Mouse (Mus musculus) myocyte (in vitro differentiated cells): Measurements from ENCODE around the gene Hpn. TPM values are rescaled to one million over a fixed set of nuclear protein-coding genes. Genes with fewer than 3 reads are reported as not detected.

ENCODE experiments used
- H3K27me3 ChIP-seq: one replicate; pipeline ENCODE4 v1.6.1; 2011; ENCODE audit not compliant: control insufficient read depth, insufficient read depth, insufficient read length
- H3K36me3 ChIP-seq: one replicate; pipeline ENCODE4 v1.6.1; 2011; ENCODE audit not compliant: control insufficient read depth, insufficient read depth
- H3K4me2 ChIP-seq: one replicate; pipeline ENCODE4 v1.6.1; 2011; ENCODE audit warnings: low read depth, control low read depth
- H3K4me3 ChIP-seq: one replicate; pipeline ENCODE4 v1.5.1; 2011; ENCODE audit warnings: mild to moderate bottlenecking, control low read depth, moderate library complexity
- H3K79me2 ChIP-seq: one replicate; pipeline ENCODE4 v1.6.1; 2011; ENCODE audit not compliant: control insufficient read depth, insufficient read depth
- H3ac ChIP-seq: one replicate; pipeline ENCODE4 v1.6.1; 2011; ENCODE audit not compliant: control insufficient read depth, insufficient read length
- CEBPB ChIP-seq: IDR thresholded peaks from 2 replicates; pipeline ENCODE4 v1.6.1; 2011; ENCODE audit warnings: mild to moderate bottlenecking, moderate library complexity; ENCODE audit not compliant: poor library complexity, insufficient read depth, severe bottlenecking
- E2F4 ChIP-seq: IDR thresholded peaks from one replicate; pipeline ENCODE4 v1.6.1; 2011; ENCODE audit warnings: mild to moderate bottlenecking, control low read depth, moderate library complexity; ENCODE audit not compliant: insufficient read depth
- MAX ChIP-seq: IDR thresholded peaks from one replicate; pipeline ENCODE4 v1.6.1; 2011; ENCODE audit warnings: low read depth, mild to moderate bottlenecking, control low read depth
- MYOD1 ChIP-seq, 3 experiments: IDR thresholded peaks; one replicate each; pipeline ENCODE4 v1.6.1; 2011; ENCODE audit warnings: control low read depth in 2 of 3, low read depth in 2 of 3, mild to moderate bottlenecking in 2 of 3, moderate library complexity in 1 of 3; ENCODE audit not compliant: insufficient read length in 2 of 3, control insufficient read depth in 1 of 3
- MYOG ChIP-seq, 3 experiments: IDR thresholded peaks; one replicate each; pipeline ENCODE4 v1.6.1; 2011; ENCODE audit warnings: control low read depth in 2 of 3, low read depth in 2 of 3, mild to moderate bottlenecking in 2 of 3; ENCODE audit not compliant: insufficient read length in 2 of 3, control insufficient read depth in 1 of 3, insufficient read depth in 1 of 3
- POLR2A ChIP-seq: IDR thresholded peaks from one replicate; pipeline ENCODE4 v1.6.1; 2011; ENCODE audit warnings: low read depth, mild to moderate bottlenecking, control low read depth, moderate library complexity; ENCODE audit not compliant: insufficient read length
- POLR2AphosphoS2 ChIP-seq: IDR thresholded peaks from one replicate; pipeline ENCODE4 v1.6.1; 2011; ENCODE audit warnings: low read depth, control low read depth; ENCODE audit not compliant: insufficient read length
- REST ChIP-seq: IDR thresholded peaks from one replicate; pipeline ENCODE4 v1.6.1; 2011; ENCODE audit warnings: mild to moderate bottlenecking, control low read depth, moderate library complexity; ENCODE audit not compliant: insufficient read depth, insufficient read length
- SRF ChIP-seq: IDR thresholded peaks from one replicate; pipeline ENCODE4 v1.6.1; 2011; ENCODE audit warnings: low read depth; ENCODE audit not compliant: control insufficient read depth, insufficient read length
- TCF12 ChIP-seq: IDR thresholded peaks from one replicate; pipeline ENCODE4 v1.6.1; 2011; ENCODE audit warnings: mild to moderate bottlenecking, control low read depth; ENCODE audit not compliant: poor library complexity, insufficient read depth, severe bottlenecking
- TCF3 ChIP-seq: IDR thresholded peaks from one replicate; pipeline ENCODE4 v1.6.1; 2011; ENCODE audit warnings: low read depth, control low read depth; ENCODE audit not compliant: insufficient read length
- USF1 ChIP-seq: IDR thresholded peaks from one replicate; pipeline ENCODE4 v1.6.1; 2011; ENCODE audit warnings: low read depth, mild to moderate bottlenecking, control low read depth, moderate library complexity
- polyA plus RNA-seq: library from polyadenylated mRNA; unstranded; fragments of >200 nt; fragmentation: generic; extraction: Trizol; gene quantifications from one replicate; pipeline ENCODE4 v1.2.1, GENCODE M21; 2012; ENCODE audit warnings: missing spikeins

Hpn gene
- polyA plus RNA-seq, 1 experiment: not detected

GRCm38 (mm10) chr7:31098697-31099611 is 16.1 kb downstream of the Hpn start:
- Histone ChIP-seq H3K79me2 (no peaks in the 10 kb centered on the region), H3K36me3 (no peaks in the 10 kb centered on the region), H3K27me3 (peaks cover 27% of the 10 kb centered on the region), H3K4me3 (no peak overlapping the region), H3K4me2 (no peak overlapping the region), H3ac (no peak overlapping the region)
- TF ChIP-seq TCF12: no peak
- no peak for TF ChIP-seq POLR2A
- TF ChIP-seq MYOD1 (IDR thresholded peaks at IDR 0.05; ENCODE audit: control insufficient read depth in 1 of 3, insufficient read length in 2 of 3, low read depth in 2 of 3): no peak
- no peak for TF ChIP-seq SRF
- no peak for TF ChIP-seq MYOG (IDR thresholded peaks at IDR 0.05; ENCODE audit: control insufficient read depth in 1 of 3, insufficient read depth in 1 of 3, insufficient read length in 2 of 3, low read depth in 2 of 3)
- no peak for TF ChIP-seq USF1
- no peak for TF ChIP-seq TCF3
- TF ChIP-seq CEBPB: no peak
- no peak for TF ChIP-seq POLR2AphosphoS2
- no peak for TF ChIP-seq REST
- no peak for TF ChIP-seq E2F4
- no peak for TF ChIP-seq MAX

GRCm38 (mm10) chr7:31097583-31098248 is 17.4 kb downstream of the Hpn start:
- no peak overlapping the region for H3ac ChIP-seq
- H3K4me2 ChIP-seq: no peak overlapping the region
- TF ChIP-seq TCF3 (no peak), MAX (no peak), REST (no peak), POLR2A (no peak), MYOD1 (IDR thresholded peaks at IDR 0.05; ENCODE audit: control insufficient read depth in 1 of 3, insufficient read length in 2 of 3, low read depth in 2 of 3) (no peak), SRF (no peak), USF1 (no peak), POLR2AphosphoS2 (no peak)
- no peaks in the 10 kb centered on the region for H3K79me2 ChIP-seq
- peaks cover 21% of the 10 kb centered on the region for H3K27me3 ChIP-seq
- no peaks in the 10 kb centered on the region for H3K36me3 ChIP-seq
- H3K4me3 ChIP-seq: no peak overlapping the region

- no peak overlapping the region for H3ac ChIP-seq
- TF ChIP-seq E2F4 (no peak), REST (no peak), MYOD1 (IDR thresholded peaks at IDR 0.05; ENCODE audit: control insufficient read depth in 1 of 3, insufficient read length in 2 of 3, low read depth in 2 of 3) (no peak), TCF12 (no peak), USF1 (no peak), TCF3 (no peak), SRF (no peak), CEBPB (no peak), MAX (no peak), POLR2AphosphoS2 (no peak), MYOG (IDR thresholded peaks at IDR 0.05; ENCODE audit: control insufficient read depth in 1 of 3, insufficient read depth in 1 of 3, insufficient read length in 2 of 3, low read depth in 2 of 3) (no peak), POLR2A (no peak)
- no peaks in the 10 kb centered on the region for H3K36me3 ChIP-seq
- H3K4me3 ChIP-seq: no peak overlapping the region
- H3K4me2 ChIP-seq: no peak overlapping the region
- no peaks in the 10 kb centered on the region for H3K79me2 ChIP-seq
- H3K27me3 ChIP-seq: peaks cover 17% of the 10 kb centered on the region
Observed at GRCm38 (mm10) chr7:31096892-31097564, 18.1 kb downstream of the Hpn start.

GRCm38 (mm10) chr7:31094774-31095501 is 20.2 kb downstream of the Hpn start:
- no peak overlapping the region for H3K4me3 ChIP-seq
- no peak overlapping the region for H3ac ChIP-seq
- no peak overlapping the region for H3K4me2 ChIP-seq
- no peaks in the 10 kb centered on the region for H3K36me3 ChIP-seq
- TF ChIP-seq TCF12 (no peak), MAX (no peak), E2F4 (no peak), MYOG (IDR thresholded peaks at IDR 0.05; ENCODE audit: control insufficient read depth in 1 of 3, insufficient read depth in 1 of 3, insufficient read length in 2 of 3, low read depth in 2 of 3) (peak in 1 of 3 experiments; percentile 16), POLR2A (no peak), CEBPB (no peak)
- H3K27me3 ChIP-seq: peaks cover 12% of the 10 kb centered on the region
- no peaks in the 10 kb centered on the region for H3K79me2 ChIP-seq
